Mouse (Mus musculus) adrenal gland, postnatal 25 days (tissue): ENCODE measurements around the gene 4933407L21Rik. TPM values are rescaled to one million over a fixed set of nuclear protein-coding genes. Genes with fewer than 3 reads are reported as not detected.
"Not testable (repeated sequence)": the region's sequence is repeated elsewhere in the genome, so short reads cannot be mapped to it uniquely, and the experiment has no call there.

Experiments used
- DNase-seq: peaks from one replicate; pipeline ENCODE4 v3.0.0; 2021; ENCODE audit warnings: mixed read lengths
- total RNA-seq: library from RNA; stranded (reverse); gene quantifications from 2 replicates; pipeline ENCODE4 v1.2.3, GENCODE M21; 2021

The 4933407L21Rik gene
- total RNA-seq, 1 experiment from 2014 or later: 0.27 TPM

DNA sequence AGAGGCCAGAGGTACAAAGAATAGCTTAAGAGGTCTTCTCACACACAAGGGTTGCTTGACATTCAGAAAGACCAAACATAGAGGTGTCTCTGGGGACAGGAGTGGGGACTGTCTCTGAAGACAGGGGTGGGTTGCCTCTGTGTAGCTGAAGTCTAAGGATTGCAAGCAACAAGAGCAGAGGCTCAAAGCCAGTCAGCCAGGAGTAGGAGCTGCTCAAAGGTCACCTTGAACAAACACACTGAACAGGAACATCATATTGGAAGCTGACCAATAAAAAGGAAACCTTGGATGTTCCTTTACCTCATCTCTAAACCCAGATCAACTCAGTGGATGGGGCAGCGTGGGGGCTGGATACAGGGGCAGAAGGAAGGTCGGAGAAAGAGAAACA is 31.6 kb downstream of the 4933407L21Rik start:
- DNase-seq: no peak

DNA sequence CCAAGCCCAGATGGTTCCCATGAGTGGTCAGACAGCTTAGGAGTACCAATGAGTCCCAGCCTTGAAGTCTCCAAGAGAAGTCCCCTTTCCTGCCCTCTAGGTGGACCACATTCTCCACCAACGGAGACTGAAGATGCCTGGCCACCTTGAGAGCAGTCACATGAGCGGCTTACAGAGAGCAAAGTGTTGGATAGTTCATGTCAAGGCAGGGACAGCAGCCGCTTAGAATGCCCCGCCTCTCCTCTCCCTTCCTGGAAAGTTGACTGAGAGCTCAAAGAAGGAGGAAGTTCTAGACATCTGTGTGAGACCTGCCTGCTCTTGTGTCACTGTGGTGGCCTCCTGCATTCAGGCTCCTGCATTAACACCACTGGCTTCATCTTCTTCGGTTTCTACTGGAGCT is 32.6 kb downstream of the 4933407L21Rik start, which contains the start of gene Gpr55:
Gpr55 (minus strand) TSS at position 135 of the 400 bp plus-strand sequence.
- no peak for DNase-seq

DNA sequence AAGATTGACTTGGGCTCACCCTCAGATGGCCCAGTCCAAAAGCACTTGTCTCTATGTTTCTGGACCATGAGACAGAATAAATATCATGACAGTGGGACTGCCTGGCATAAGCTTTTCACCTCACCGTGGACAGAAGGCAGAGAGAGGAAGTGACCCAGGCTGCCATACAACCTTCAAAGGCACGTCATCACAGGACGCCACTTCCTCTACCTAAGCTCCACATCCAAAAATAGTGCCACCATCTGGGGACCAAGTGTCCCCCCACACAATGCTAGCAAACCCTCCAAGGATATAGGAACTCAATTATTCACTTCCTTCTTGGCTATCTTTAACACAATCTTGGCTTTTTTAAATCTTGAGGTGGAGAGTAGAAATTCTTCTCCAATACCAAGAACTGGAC is 33.8 kb downstream of the 4933407L21Rik start:
- DNase-seq: no peak

DNA sequence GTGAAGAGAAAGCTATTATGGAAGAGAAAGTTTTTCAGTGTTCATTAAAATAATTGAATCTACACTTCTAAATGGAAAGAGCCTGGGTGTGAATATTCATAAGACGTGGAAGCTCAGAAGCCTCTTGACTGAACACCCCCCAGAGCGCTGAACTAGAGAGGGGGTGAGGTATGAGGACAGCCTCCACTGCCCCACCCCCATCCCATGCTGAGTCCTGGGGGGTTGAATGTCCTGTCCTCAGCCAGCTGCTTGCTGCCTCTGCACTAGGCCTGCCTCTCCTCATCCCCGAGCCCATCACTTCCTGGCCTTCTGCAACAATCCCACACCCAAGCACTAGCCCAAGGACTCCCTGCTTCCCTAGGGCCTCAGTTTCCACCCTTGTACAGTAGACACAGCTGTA is 37.6 kb downstream of the 4933407L21Rik start:
- DNase-seq: no peak

DNA sequence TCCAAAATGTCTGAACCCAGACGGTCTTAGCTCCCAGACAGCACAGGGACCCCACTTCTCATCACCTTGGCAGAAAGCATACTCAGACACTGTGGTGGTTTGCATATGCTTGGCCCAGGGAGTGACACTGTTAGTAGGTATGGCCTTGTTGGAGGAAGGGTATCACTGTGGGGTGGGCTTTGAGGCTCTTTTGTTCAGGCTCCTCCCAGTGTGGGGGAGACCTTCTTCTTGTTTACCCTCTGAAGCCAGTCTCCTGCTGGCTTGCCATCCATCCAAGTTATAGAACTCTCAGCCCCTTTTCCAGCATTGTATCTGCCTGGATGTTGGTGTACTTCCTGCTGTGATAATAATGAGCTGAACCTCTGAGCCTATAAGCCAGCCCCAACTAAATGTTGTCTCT is 40.8 kb downstream of the 4933407L21Rik start:
- no peak for DNase-seq

DNA sequence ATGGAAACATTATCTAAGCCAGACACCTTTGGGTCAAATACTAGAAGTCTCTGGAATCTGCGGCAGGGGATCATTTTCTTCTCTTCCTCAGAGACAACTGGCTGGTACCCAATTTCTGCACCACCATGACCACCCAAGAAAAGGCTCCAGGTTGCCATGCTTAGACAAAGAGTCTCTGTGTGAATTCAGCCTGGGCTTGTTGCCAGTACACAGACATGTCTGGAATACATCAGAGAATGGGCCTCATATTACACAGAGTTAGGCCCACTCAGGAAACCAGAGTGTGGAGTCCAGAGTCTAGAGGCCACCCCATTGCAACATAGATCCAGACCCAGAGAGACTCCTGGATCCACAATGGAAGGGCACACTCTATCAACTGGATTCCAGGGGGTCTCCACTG is 41.2 kb downstream of the 4933407L21Rik start:
- DNase-seq: no peak

DNA sequence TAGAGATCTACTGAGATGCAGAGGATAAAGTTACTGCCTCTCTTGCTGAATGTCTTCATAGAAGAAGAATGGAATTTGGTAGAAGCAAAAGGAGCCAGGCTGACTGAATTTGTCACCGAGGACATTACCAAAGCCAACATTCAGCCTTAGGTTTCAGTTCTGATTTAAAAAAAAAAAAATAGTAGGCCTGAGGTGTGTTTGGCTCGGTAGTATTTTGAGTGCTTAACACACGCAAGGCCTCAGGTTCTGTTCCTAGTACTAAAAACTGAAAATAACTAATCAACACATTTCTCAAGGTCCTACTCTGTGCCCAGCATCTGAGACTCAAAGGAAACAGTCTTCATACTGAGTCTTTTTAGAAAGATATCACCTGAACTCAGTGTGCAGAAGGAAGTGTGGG is 42.8 kb downstream of the 4933407L21Rik start:
- DNase-seq: no peak

DNA sequence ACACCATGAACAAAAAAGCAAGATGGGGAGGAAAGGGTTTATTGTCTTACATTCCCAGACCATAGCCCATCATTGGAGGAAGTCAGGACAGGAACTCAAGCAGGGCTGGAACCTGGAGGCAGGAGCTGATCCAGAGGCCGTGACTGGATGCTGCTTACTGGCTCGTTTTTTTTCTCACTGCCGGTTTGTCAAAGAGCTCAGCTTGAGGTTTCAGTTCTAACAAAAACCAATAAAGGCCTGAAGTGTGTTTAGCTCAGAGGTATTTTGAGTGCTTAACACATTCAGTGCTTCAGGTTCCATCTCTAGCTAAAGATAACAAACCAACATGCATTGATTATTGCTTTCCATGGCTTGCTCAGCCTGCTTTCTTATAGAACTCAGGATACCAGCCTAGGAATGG is 44.1 kb downstream of the 4933407L21Rik start:
- DNase-seq: no peak

DNA sequence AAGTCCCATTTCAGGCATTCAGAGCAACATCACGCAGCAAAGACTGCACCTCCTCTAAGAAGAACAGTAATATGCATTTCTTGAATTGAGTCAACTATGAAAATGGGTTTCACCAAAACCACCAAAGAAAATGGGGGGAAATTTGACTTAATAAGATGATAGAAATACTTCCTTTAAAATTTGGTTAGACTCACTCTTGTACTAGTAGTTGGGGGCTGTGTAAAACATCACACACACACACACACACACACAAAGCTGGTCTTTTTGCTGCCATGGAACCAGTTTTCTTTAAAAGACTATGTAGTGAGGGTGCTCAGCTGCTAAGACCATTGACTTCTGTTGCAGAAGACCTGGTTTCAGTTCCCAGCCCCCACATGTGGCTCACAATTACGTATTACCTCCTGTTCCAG is 45.2 kb downstream of the 4933407L21Rik start:
- DNase-seq: no peak

DNA sequence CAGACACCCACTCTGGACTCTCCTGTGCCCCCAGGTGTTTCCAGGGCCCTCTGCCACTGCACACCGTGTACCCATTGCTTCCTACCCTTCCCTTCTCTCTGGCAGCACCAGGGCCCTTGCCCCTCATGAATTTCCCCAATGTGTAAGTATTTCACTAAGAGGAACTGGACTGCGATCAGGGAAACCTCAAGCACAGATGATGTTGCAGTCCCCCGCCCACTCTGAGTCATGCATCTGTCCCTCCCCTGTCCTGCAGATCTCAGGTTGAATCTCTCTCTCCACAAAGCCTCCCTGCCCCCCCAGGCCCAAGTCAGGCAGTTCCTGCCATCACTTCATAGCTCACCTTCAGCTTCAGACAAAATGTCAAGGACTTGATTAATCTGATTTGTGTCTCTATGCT is 49.4 kb downstream of the 4933407L21Rik start:
- DNase-seq: peak; percentile 54

DNA sequence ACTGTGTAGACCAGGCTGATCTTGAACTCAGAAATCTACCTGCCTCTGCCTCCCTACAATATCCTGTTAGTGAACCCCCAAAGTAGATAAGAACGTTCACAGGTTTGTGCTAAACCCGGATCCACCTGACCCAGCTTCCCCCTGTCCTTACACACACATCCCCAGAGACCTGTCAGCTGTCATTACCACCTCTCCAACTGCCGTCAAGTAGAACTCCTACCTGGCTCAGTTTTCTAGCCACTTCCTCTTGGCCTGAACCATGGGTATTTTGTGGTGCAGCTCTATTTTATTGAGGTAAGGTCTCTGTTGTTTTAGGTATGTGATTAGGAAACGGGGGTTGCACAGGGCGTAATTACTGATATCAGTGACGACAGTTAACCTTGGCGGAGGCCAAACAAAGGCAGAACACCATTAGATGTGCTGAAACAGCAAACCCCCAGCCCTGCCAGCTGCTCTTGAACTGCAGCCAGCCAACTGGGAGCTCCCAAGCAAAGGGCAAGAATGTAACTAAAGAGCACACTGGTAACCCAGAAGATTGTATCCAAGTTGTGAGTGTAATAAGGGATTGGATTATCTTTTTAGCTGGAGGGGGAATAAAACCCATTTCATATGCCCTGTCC is 53.6 kb downstream of the 4933407L21Rik start:
- peak; percentile 70 for DNase-seq

DNA sequence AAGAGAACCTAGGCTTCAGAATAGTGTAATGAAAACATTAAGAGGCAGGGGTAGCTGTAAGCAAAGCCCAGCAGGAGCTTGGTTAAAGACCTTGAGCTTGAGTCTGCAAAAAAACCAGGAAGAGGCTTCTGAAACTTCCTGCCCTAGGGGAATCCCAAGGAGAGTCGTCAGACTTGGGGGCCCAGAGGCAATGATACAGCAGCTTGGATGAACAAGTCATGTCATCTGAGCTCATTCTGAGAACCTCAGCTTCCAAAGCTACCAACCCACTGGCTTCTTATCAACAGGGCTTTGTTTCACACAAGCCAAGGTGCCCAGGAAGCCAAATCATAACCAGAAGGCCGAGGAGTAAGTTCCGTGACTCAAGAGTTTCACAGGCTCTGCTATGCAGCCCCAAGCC is 57.5 kb downstream of the 4933407L21Rik start:
- no peak for DNase-seq

DNA sequence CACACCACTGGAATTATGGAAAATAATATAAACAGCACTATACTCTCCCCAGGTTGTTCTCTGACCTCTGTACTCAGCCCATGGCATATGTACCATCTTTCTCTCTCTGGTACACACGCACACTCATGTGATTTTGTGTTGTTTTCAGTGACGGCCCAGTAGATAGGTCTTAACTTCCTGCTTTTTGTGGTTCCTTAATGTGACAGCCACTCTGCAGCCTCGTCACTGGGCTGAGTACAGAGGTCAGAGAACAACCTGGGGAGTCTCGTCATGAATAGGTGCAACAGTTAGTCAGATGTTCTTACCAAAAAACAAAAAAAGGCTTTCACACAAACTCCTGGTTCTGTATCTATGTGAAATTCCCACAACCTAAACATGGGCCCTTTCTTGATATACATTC is 60.1 kb downstream of the 4933407L21Rik start:
- no peak for DNase-seq

DNA sequence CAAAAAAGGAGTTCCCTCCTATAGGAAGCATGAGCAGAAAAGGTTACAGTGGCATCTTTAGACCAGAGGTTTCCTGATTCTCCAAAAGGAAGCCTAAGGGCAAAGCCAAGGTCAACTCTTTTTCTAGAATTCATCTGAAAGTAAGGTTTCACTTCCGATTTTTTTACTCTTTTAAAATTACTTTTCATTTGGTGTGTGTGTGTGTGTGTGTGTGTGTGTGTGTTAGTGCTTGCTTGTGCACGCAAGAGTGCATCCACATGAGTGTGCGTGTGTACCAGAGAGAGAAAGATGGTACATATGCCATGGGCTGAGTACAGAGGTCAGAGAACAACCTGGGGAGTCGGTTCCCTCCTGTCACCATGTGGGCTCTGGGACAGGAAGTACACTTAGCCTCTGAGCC is 60.6 kb downstream of the 4933407L21Rik start:
- DNase-seq: not testable (repeated sequence)

Other genes with a start within 250 kb of the 4933407L21Rik start
- gene A630001G21Rik, start 149.8 kb upstream of the 4933407L21Rik start, total RNA-seq: 0.58 and 1.0 TPM in 2 replicates
- gene Cab39, start 135.0 kb upstream of the 4933407L21Rik start, total RNA-seq: 113 and 114 TPM in 2 replicates
- gene Itm2c, start 34.2 kb upstream of the 4933407L21Rik start, total RNA-seq: 453 and 521 TPM in 2 replicates
- 2.5 and 4.5 TPM in 2 replicates for gene Gpr55, start 32.5 kb downstream of the 4933407L21Rik start, total RNA-seq
- gene Spata3, start 88.3 kb downstream of the 4933407L21Rik start, total RNA-seq: not detected in 2 replicates
- 0.18 and 0.38 TPM in 2 replicates for gene 2810459M11Rik, start 117.4 kb downstream of the 4933407L21Rik start, total RNA-seq
- 124 and 139 TPM in 2 replicates for gene Psmd1, start 135.9 kb downstream of the 4933407L21Rik start, total RNA-seq
- gene Htr2b, start 183.5 kb downstream of the 4933407L21Rik start, total RNA-seq: 0.21 TPM in 1 of 2 replicates, not detected in the other
- gene Gm21972, start 205.2 kb downstream of the 4933407L21Rik start, total RNA-seq: 1.5 and 4.6 TPM in 2 replicates
- 12.4 and 13.0 TPM in 2 replicates for gene Armc9, start 226.3 kb downstream of the 4933407L21Rik start, total RNA-seq